Mouse (Mus musculus) gastrocnemius, postnatal 10 days (tissue): ENCODE measurements around the gene Ubxn1. TPM values are rescaled to one million over a fixed set of nuclear protein-coding genes. Genes with fewer than 3 reads are reported as not detected.
A peak's percentile ranks its signal among the peaks of the same experiment; 100 is the strongest.
"Not testable (repeated sequence)": the region's sequence is repeated elsewhere in the genome, so short reads cannot be mapped to it uniquely, and the experiment has no call there.

Source experiments
- DNase-seq: peaks from one replicate; pipeline ENCODE4 v3.0.0; 2021; ENCODE audit warnings: mixed read lengths
- total RNA-seq, 2 experiments: library from RNA; stranded (reverse); gene quantifications; 2 replicates each; pipeline ENCODE4 v1.2.3; 2021

Gene Ubxn1
- total RNA-seq, 2 experiments from 2014 or later = 169 to 172 TPM

DNA sequence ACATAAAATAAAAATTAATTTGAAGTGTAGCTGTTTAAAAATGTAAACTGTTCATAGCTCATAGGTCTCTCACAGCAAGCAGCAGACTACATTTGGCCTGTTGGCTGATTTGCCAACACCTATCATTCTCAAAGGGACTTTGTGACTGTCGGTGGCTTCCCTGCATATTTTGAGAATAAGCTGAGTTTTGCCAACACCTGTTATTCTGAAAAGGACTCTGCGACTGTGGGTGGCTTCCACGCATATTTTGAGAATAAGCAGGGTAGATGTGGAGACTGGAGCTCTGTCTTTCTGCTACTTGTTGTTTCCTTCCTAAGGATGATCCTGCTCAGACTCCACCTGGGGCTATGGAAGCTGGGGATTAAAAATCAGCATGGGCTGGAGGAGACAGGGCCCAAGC is 18.2 kb upstream of the Ubxn1 start:
- DNase-seq = no peak

DNA sequence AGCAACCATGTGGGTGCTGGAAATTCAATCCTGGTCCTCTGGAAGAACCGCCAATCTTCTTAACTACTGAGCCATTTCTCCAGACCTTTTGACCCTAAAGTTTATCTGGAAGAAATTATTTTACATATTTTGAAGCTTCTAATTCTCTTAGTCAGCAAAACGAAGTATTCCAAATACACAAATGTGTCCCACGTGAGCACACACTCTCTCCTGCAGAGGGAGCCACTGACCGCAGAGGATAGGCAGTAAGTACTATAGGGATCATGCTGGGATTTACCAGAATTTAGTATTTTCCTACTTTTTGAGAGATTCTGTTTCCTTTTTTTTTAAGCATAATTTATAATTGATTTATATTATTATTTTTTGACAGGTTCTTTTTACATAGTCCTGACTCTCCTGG is 13.6 kb upstream of the Ubxn1 start:
- DNase-seq = peak; percentile 51

DNA sequence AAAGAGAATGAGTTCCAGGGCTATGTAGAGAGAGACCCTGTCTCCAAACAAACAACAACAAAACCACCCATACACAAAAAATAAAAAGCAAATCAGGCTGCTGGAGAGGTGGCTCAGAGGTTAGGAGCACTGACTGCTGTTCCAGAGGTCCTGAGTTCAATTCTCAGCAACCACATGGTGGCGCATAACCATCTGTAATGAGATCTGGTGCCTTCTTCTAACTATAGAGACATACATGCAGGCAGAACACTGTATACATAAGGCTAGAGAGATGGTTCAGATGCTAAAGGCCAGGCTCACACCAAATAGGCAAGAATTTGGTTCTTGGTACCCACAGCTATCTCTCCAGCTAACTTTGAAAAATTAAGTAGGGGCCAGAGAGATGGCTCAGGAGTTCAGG is 12.3 kb upstream of the Ubxn1 start:
- no peak for DNase-seq

DNA sequence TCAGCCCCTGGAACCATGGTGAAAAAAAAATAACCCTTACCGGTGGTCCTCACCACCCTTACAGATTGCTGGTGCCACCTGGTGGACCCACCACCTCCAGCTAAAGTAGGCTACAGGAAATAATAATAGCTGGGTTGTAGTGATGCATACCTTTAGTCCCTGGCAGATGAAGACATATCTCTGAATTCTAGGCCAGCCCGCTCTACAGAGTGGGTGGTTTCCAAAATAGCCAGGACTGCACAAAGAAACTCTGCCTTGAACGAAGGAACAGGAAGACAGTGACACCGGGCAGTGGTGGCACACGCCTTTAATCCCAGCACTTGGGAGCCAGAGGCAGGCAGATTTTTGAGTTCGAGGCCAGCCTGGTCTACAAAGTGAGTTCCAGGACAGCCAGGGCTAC is 7.0 kb upstream of the Ubxn1 start:
- DNase-seq = no peak

DNA sequence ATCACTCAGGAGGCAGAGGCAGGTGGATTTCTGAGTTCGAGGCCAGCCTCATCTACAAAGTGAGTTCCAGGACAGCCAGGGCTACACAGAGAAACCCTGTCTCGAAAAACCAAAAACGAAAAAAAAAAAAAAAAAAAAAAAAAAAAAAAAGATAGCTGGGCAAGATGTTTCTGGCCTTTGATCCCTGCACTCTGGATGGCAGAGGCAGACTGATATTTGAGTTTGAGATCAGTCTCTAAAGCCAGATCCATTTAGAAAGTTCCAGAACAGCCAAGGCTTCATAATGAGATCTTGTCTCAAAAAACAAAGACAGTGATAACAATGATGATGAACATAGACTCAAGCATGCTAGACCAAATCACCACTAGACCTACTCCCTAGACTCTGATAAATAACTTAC is 915 bp upstream of the Ubxn1 start:
- DNase-seq = not testable (repeated sequence)

DNA sequence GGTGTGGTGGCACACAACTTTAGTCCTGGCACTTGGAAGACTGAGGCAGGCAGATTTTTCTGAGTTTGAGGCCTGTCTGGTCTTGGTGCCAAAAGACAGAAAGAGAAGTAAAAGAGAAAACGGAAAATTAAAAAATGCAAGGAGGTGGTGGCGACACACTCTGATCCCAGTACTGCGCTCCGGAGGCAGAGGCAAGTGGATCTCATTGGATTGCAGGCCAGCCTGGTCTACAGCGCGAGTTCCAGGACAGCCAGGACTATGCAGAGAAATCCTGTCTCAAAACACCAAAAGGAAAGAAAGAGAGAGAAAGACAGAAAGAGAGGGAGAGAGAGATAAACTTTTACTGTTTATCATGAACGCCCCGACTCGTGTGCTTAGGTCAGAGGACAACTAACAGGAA is 458 bp upstream of the Ubxn1 start:
- DNase-seq = no peak

DNA sequence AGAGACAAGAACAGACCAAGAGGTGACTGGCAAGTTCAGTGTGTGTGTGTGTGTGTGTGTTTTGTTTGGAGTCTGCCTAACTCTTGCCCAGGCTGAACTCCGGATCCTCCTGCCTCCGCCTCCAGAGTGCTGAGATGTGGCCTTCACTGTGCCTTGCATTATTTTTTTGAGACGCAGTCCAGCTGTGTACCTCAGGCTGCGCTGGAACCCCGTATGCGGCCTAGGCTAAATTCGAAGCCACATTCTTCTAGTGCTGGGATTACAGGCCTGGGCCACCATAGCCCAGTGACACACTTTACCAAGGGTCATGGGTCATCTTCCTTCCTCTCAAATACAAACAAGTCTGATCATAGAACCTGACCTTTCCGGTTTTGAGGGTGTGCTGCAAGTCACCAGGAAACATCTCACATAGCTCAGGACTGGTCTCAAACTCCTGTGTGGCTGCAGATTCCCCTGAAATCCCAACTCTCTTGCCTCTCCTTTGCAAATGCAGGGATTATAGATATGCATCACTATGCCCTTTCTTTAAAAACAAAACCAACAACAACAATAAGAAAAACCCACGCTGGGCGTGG is 1.1 kb downstream of the Ubxn1 start:
- DNase-seq = no peak

DNA sequence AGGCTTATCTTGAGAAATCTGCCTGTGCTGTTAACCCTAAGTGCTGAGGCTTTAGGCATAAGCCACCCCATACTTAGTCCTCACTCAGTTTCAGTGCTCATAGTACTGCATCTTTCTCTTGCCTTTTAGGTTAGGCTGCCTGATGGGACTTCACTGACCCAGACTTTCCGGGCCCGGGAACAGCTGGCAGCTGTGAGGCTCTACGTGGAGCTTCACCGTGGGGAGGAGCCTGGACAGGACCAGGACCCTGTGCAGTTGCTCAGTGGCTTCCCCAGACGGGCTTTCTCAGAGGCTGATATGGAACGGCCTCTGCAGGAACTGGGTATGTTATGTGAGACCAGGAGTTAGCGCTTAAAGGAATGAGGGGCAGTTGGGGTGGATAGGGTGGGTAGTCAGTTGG is 3.7 kb downstream of the Ubxn1 start:
- no peak for DNase-seq

DNA sequence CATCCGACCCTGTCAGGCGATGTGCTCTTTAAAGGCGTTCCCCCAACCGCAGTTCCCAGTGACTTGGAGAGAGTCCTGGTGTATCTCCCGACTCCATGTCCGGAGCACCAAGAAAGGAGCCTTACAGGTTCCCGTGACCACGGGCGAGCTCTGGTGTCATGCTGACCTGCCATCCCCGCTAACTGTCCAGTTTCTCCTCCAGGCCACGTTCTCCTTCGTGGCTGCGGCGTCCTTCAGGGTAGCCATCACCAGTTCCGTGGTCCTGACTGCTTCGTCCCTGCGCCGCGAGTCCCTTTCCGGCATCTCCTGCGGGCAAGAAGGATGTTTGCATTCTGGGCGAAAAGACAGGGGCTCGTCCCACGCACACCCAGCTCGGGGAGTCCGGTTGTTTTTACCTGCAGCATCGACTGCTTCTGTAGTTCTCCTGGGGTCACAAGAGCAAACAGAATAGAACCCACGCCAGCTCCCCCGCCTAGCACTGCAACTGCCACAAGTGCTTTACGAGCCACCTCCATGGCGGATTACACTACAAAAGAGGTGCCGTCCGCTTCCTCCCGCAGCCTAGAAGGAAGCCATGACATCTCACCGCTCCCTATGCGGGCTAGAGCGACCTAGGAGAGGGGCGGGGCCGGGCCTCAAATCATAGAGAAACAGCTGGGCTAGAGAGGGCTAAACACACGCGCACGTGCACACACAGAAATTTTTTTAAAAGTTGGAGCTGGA is 9.2 kb downstream of the Ubxn1 start, which contains the start of gene Uqcc3:
Uqcc3 (minus strand) TSS at position 613 of the 723 bp plus-strand sequence.
- peak; percentile 84 for DNase-seq

DNA sequence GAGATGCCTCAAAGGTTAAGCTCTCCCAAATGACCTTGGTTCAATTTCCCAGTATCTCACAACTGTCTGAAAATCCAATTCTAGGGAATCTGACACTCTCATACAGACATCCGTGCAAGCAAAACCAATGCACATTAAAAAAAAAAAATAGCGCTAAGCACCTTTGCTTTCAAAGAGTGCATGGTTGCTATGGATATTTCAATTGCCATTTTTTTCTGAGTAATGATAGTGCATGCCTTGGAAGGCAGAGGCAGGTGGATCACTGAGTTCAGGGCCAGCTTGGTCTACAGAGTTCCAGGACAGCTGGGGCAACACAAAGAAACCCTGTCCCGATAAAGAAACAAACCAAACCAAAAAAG is 9.7 kb downstream of the Ubxn1 start:
- no peak for DNase-seq

DNA sequence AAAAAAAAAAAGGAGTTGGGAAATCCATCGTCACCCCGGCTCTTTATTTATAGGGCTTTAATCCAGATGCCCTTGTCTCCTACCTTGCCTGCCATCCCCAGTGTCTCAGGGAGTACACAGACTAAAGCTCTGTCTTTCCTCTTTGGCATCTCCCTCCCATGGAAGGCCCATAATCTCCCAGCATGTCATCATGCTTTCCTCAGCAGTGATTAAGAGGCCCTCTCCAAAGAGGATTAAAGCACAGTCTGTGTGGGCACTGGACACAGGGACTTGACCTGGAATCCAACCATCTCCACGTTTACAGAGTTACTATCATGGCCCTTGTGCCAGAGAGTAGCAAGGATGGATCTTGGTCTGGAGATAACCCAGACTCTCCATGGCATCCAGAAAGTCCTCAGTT is 12.3 kb downstream of the Ubxn1 start, which contains the start of the genes Lbhd1 and Gm49403:
Lbhd1 (plus strand) TSS at position 117 of the 400 bp plus-strand sequence.
Gm49403 (plus strand) TSS at position 315 of the 400 bp plus-strand sequence.
- no peak for DNase-seq

DNA sequence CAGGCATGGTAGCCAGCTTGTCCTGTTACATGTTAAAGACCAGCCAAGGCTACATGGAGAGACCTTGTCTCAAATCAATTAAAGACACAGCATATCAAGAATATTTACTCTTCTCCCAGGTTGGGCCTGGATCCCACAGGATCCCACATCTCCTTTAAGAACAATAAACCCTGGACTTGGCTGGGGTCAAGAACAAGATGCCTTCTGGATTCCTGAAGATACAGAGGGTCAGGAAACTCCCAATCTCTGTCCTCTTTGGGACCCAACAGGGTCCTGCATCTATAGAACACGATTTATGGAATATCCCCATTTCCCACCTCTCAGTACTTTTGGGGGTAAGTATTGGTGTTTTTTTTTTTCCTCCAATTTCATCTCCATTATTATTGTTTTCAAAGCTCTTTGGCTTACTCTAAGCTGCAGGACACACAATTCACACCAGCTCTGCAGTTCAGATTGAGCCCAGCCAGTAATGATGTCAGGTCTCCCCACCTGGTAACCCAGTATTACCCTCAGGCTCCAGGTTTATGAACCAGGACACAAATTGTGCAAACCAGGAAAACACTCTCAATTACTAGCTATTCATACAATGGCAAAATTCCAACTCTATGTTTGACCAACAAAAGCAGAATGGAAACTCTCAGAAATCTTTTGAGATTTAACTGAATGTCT is 15.8 kb downstream of the Ubxn1 start:
- no peak for DNase-seq

DNA sequence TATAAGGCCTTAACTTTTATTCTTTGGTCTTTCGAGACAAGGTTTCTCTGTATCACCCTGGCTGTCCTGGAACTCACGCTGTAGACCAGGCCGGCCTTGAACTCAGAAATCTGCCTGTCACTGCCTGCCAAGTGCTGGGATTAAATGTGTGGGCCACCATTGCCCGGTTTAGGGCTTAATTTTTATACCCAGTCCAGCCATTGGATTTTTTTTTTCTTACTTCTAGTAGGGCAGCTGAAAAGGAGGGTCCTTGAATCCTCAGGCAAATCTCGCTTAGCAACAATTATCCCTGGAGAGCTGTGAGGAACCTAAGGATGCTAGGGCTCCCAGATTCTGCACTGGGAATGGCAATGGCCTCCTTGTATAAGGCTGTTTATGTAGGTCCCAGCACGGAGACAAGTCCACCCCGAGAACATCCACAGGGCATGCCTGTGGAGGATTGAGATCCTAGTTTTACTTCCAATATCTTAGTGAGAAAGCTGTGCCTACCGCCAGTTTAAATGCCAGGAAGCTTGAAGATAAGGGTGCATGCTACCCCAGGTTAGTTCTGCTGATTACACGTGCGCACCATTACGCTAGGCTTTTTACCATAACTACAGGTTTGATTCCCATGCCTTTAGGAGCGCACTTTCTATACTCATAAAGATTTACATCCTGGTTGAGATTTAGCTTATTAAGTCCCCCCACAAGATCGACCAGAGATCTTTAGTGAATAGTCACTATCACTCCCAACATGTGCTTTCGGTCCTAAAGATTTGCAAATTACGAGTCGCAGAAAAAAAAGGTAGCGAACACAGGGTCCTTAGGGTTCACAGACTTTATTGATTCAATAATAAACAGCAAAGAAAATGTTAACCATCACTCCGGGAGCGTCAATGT is 16.5 kb downstream of the Ubxn1 start:
- no peak for DNase-seq

DNA sequence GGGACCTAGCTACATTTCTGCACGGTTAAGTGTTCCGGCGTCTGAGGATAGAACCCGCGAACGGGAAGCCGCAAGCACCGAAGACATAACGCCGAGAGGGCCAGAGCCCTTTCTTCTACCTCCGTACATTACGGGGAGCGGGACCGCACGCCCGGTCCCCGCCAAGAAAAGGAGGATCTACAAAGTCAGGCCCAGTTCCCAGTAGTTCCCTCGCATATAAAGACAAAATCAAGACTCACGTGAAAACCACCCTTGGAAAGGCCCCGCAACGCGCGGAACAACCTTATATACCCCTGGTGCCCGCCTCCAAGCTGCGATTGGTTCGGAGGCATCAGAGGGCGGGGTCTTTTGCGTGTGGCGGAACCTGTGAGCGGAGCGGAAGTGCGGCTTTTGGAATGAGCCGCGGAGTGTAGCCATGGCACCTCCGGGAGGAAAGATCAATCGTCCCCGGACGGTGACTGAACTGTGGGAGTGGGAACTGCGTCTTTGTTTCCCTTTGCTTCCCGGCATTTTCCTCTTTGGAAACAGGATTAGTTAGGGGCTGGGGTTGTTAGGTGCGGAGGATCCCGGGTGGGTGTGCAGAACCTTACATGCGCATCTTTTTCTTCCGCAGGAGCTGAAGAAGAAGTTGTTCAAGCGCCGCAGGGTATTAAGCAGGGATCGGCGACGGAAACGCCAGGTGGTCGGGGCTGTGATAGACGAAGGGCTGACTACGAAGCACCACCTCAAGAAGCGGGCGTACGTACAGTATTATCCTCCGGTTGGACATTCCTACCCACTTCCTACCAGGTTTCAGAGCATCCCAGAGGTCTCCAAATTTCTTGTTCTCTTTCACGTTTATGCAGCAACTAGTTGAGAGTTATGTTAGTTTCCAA is 17.5 kb downstream of the Ubxn1 start, which contains the start of the genes 1810009A15Rik and Gm49416:
1810009A15Rik (plus strand) TSS at position 343 of the 875 bp plus-strand sequence.
Gm49416 (plus strand) TSS at position 416 of the 875 bp plus-strand sequence.
- peak; percentile 91 for DNase-seq

DNA sequence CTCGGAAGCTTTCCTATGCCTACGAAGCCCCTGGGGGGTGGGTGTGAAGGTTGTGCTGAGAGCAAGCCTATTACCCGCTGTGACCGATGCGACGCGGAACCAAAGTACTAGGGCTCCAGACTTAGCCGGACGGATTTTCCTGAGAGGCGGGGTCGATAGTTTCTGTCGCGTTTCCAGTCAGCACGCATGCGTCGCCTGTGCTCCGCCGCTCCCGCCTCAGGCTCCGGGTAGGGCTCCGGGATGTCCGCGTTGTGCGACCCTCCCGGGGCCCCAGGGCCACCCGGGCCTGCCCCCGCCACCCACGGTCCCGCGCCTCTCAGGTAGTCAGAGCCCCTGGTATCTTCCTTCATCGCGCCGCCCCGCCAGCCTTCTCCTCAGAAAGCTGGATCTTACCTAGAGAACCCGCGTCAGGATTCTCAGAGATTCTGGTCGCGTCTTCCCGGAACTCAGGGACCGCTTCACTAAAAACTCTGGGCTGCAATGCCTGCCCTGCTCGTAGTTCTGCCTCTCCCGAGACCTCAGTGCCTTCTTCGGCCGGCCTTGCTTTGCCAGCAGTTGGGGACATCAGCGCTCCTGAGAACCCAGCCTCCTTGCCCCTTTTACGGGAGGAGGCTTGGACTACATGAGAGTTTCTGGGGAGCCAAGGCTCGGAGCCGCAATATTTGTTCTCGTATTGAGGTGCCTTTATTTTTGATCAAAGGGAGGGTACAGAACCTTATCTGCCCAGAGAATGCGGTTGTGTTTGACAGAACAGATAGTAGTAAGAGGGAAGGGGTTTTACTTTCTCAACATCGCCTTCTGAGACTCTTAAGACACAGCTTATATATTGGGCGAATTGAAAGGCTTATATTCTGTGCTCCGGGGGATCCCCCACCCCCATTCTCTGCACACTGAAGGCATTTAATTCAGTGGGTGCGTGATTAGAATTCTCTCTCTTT is 21.8 kb downstream of the Ubxn1 start, which contains the start of gene Ints5:
Ints5 (plus strand) TSS at position 177 of the 938 bp plus-strand sequence.
- peak; percentile 80 for DNase-seq

DNA sequence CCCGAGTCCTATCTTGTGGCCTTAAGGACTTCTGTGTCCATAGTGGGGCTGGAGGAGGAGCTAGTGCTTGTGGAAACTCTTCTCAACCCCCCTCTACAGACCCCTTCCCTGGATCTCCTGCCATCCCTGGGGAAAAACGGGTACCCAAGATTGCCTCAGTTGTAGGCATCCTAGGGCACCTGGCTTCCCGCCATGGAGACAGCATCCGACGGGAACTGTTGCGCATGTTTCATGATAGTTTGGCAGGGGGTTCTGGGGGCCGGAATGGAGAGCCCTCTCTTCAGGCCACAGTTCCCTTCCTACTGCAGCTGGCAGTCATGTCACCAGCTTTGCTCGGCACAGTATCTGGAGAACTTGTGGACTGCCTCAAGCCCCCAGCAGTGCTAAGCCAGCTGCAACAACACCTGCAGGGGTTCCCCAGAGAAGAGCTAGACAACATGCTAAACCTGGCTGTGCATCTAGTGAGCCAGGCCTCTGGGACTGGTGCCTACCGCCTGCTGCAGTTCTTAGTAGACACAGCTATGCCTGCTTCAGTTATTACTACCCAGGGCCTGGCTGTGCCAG is 24.2 kb downstream of the Ubxn1 start:
- DNase-seq = no peak

DNA sequence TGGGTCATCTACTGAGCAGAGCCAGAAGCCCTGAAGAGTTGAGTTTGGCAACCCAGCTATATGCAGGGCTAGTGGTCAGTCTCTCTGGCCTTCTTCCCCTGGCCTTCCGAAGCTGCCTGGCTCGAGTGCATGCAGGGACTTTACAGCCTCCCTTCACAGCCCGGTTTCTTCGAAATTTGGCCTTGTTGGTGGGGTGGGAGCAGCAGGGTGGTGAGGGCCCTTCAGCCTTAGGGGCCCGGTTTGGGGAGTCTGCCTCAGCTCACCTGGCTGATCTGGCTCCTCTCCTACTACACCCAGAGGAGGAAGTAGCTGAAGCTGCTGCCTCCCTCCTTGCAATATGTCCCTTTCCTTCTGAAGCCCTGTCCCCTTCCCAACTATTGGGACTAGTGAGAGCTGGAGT is 24.9 kb downstream of the Ubxn1 start:
- DNase-seq = not testable (repeated sequence)

DNA sequence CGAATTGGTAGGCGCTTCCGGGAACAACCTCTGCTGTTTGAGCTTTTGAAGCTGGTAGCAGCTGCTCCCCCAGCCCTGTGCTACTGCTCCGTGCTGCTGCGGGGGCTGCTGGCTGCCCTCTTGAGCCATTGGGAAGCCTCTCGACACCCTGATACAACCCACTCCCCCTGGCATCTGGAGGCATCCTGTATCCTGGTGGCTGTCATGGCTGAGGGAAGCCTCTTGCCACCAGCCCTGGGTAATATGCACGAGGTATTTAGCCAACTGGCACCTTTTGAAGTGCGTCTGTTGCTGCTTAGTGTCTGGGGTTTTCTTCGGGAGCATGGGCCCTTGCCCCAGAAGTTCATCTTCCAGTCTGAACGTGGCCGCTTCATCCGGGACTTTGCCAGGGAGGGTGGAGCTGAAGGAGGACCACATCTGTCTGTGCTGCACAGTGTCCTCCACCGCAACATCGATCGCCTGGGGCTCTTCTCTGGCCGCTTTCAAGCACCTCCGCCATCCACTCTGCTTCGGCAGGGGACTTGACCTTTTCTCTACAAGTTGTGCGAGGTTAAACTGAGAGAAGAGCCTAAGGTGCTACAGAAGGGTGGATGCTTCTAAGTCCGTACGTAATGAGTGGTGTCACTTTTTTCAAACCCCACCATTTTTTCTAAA is 26.0 kb downstream of the Ubxn1 start:
- DNase-seq = peak; percentile 58
